Mouse (Mus musculus) small intestine, adult 2 months (tissue): ENCODE measurements at regions not wholly inside any gene's neighbourhood (a gene's known extent, or its start where the extent isn't known, plus 50 kb on each side); places are given as distances from the start of the nearest gene placed in this dataset.

ENCODE experiments used
- CTCF ChIP-seq: fragments of 200-500 bp; IDR thresholded peaks from 2 replicates; pipeline ENCODE4 v1.5.1; 2012; ENCODE audit warnings: low read depth, mild to moderate bottlenecking, control low read depth, inconsistent platforms, low read length, moderate library complexity, mixed read lengths; ENCODE audit not compliant: insufficient replicate concordance, insufficient read length; ENCODE audit errors: extremely low read depth
- POLR2A ChIP-seq: fragments of 200-500 bp; IDR thresholded peaks from 2 replicates; pipeline ENCODE4 v1.6.1; 2012; ENCODE audit warnings: low read depth, mild to moderate bottlenecking, control low read depth, inconsistent platforms, low read length, moderate library complexity

GRCm38 (mm10) chr3:19444914-19445313, 183.6 kb downstream of the 1700064H15Rik start:
- no peak for TF ChIP-seq CTCF
- no peak for TF ChIP-seq POLR2A
